Mouse (Mus musculus): ENCODE measurements around the gene Gm10229. TPM values are rescaled to one million over a fixed set of nuclear protein-coding genes. Genes with fewer than 3 reads are reported as not detected.
"Not testable (repeated sequence)": the region's sequence is repeated elsewhere in the genome, so short reads cannot be mapped to it uniquely, and the experiment has no call there.

Gm10229 gene
- not detected for total RNA-seq (2022)

DNA sequence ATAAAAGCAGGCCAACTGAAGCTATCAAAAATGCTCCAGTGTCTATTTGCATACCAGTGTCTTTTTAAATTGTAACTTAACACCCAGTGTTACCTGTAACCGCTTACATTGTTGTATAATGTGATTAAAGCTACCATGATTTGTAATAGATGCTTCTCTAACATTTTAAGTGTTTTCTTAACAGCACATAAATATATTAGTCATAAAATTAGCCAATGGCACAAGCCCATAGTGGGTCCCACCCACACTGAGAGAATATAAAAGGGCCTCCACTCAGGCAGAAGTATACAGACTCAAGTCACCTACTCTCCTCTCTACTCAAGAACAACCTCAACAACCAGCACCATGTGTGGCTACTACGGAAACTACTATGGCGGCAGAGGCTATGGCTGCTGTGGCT, at the start of gene Gm10229:
Gm10229 (plus strand) TSS at position 301 of the 400 bp plus-strand sequence.
- DNase-seq, result not testable (repeated sequence)

DNA sequence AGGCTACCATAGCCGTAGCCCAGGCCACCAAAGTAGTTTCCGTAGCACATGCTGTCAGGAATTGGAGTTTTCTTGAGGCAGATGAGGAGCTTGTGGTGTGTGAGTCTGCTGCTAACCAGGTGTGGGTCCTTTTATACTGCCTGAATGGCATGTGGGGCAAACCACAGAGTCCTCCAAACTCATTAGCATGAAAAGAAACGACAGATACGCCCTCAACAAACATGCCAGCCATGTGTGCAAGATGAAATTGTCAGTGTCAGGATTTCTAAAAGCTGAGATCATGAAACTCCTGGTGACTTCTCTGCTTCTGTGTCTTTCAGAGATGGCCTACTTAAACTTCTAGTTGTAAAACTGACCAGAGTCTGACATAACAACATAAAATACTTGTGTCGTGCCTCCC, 4.4 kb upstream of the Gm10229 start, which contains the start of gene Krtap22-2:
Krtap22-2 (minus strand) TSS at position 101 of the 400 bp plus-strand sequence.
- DNase-seq, result no peak

DNA sequence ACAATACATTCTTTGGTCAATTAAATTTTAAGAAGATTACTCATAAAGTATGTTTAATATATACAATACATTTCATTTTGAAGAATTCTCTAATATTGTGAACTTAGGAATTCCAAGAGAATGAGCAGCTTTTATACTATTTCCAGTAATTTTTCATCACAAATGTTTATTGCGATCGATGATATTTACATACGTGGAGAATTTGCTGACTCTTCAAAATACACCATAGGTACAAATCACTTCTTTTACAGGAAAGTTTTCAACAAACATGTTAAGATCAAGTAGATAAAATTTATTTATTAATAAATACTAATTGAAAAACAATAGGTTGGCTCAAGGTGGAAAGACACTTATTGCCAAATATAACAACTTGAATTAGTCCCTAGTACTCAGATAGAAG, 1.1 kb upstream of the Gm10229 start:
- no peak for DNase-seq

DNA sequence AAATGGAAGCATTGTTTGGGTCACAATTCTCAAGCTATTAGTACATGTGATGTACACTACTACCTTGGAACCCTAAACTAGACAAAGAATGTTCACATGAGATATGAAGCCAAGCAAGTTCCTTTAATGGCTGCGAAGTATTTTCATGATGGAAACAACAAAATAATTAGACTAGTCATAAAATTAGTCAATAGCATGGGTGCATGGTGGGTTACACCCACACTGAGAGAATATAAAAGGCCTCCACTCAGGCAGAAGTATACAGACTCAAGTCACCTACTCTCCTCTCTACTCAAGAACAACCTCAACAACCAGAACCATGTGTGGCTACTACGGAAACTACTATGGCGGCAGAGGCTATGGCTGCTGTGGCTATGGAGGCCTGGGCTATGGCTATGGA, 16.3 kb downstream of the Gm10229 start, which contains the start of gene Krtap6-1:
Krtap6-1 (plus strand) TSS at position 301 of the 400 bp plus-strand sequence.
- DNase-seq, result not testable (repeated sequence)

DNA sequence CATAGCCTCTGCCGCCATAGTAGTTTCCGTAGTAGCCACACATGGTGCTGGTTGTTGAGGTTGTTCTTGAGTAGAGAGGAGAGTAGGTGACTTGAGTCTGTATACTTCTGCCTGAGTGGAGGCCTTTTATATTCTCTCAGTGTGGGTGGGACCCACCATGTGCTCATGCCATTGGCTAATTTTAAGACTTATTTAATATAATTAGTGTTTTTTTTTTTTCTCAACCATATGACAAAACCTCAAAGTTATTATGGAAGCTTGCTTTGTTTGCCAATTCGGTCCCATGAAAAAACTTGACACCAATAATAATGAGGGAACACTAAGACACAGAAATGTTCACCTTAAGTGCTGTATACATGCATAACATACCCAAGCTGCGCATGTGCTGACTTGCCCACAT, 26.3 kb downstream of the Gm10229 start, which contains the start of gene Gm10228:
Gm10228 (minus strand) TSS at position 101 of the 400 bp plus-strand sequence.
- DNase-seq, result not testable (repeated sequence)

DNA sequence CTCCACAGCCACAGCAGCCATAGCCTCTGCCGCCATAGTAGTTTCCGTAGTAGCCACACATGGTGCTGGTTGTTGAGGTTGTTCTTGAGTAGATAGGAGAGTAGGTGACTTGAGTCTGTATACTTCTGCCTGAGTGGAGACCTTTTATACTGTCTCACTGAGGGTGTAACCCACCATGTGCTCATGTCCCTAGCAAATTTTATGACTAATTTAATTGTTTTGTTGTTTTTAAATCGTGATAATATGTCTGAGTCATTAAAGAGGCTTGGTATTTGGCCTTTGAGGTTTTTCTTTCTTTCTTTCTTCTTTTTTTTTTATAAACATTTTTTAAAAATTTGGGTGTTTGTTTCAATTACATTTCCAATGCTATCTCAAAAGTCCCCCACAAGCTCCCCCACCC, 32.7 kb downstream of the Gm10229 start, which contains the start of gene Krtap6-5:
Krtap6-5 (minus strand) TSS at position 101 of the 400 bp plus-strand sequence.
- DNase-seq, result no peak

DNA sequence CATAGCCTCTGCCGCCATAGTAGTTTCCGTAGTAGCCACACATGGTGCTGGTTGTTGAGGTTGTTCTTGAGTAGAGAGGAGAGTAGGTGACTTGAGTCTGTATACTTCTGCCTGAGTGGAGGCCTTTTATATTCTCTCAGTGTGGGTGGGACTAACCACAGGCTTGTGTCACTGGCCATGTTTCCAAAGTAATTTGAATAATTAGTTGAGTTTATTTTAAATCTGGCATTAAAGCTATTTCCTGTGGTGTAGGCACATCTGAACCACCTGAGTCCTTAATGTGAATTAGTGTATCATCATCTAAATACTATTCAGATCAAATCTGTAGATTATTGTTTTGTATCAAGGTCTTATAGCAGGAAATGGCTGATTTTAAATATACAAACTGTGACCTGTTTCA, 48.8 kb downstream of the Gm10229 start, which contains the start of gene 1110025L11Rik:
1110025L11Rik (minus strand) TSS at position 101 of the 400 bp plus-strand sequence.
- DNase-seq, result not testable (repeated sequence)

Other genes starting within 250 kb of the Gm10229 start
- not detected for gene 2310057N15Rik, start 241.1 kb upstream of the Gm10229 start, total RNA-seq (2022)
- gene Gm5965, start 237.4 kb upstream of the Gm10229 start, total RNA-seq (2022), result not detected
- gene Gm20741, start 203.1 kb upstream of the Gm10229 start, total RNA-seq (2022), result not detected
- not detected for gene Krtap15, start 195.1 kb upstream of the Gm10229 start, total RNA-seq (2022)
- gene Krtap14, start 189.1 kb upstream of the Gm10229 start, total RNA-seq (2022), result not detected
- not detected for gene Krtap19-1, start 145.9 kb upstream of the Gm10229 start, total RNA-seq (2022)
- not detected for gene Krtap19-2, start 141.0 kb upstream of the Gm10229 start, total RNA-seq (2022)
- not detected for gene Krtap19-3, start 137.2 kb upstream of the Gm10229 start, total RNA-seq (2022)
- gene Krtap19-4, start 130.2 kb upstream of the Gm10229 start, total RNA-seq (2022), result not detected
- gene Krtap19-5, start 118.8 kb upstream of the Gm10229 start, total RNA-seq (2022), result not detected
- not detected for gene Krtap19-9b, start 83.0 kb upstream of the Gm10229 start, total RNA-seq (2022)
- gene Krtap16-3, start 52.4 kb upstream of the Gm10229 start, total RNA-seq (2022), result not detected
- gene Krtap22-2, start 4.5 kb upstream of the Gm10229 start, total RNA-seq (2022), result not detected
- gene Krtap6-1, start 16.4 kb downstream of the Gm10229 start, total RNA-seq (2022), result not detected
- gene Gm10228, start 26.2 kb downstream of the Gm10229 start, total RNA-seq (2022), result not detected
- not detected for gene Krtap6-5, start 32.6 kb downstream of the Gm10229 start, total RNA-seq (2022)
- not detected for gene 1110025L11Rik, start 48.7 kb downstream of the Gm10229 start, total RNA-seq (2022)
- not detected for gene Krtap6-3, start 68.7 kb downstream of the Gm10229 start, total RNA-seq (2022)
- not detected for gene Gm6358, start 125.6 kb downstream of the Gm10229 start, total RNA-seq (2022)
- not detected for gene Gm10061, start 135.8 kb downstream of the Gm10229 start, total RNA-seq (2022)
- not detected for gene Gm9789, start 142.7 kb downstream of the Gm10229 start, total RNA-seq (2022)
- not detected for gene Gm7735, start 154.2 kb downstream of the Gm10229 start, total RNA-seq (2022)
- gene 1110057P08Rik, start 159.5 kb downstream of the Gm10229 start, total RNA-seq (2022), result not detected
- gene Krtap20-2, start 190.6 kb downstream of the Gm10229 start, total RNA-seq (2022), result not detected

Data from adrenal gland, adult 8-10 months (tissue).